Mouse (Mus musculus) ES-E14 (cell line): ENCODE measurements around the gene Il11ra1.

Experiments
- CHD2 ChIP-seq: IDR thresholded peaks from 2 replicates; pipeline ENCODE4 v1.6.1; 2014; ENCODE audit warnings: mild to moderate bottlenecking, low read depth, low read length, inconsistent platforms
- HCFC1 ChIP-seq: IDR thresholded peaks from 2 replicates; pipeline ENCODE4 v1.6.1; 2012; ENCODE audit warnings: low read length, inconsistent platforms, borderline replicate concordance; ENCODE audit not compliant: insufficient read depth
- ZNF384 ChIP-seq: IDR thresholded peaks from 2 replicates; pipeline ENCODE4 v1.6.1; 2012; ENCODE audit warnings: low read depth, low read length, inconsistent platforms

- TF ChIP-seq ZNF384 (no peak), HCFC1 (no peak), CHD2 (no peak)
These were observed 20.5 kb upstream of the Il11ra1 start for GRCm38 (mm10) chr4:41679291-41679690.
